Mouse (Mus musculus) left cerebral cortex, adult 9 months (tissue): Measurements from ENCODE around the gene Itpr2.

ENCODE experiments used
- DNase-seq, 2 experiments: peaks; one replicate each; pipeline ENCODE4 v3.0.0; 2022; ENCODE audit warnings: low spot score in 2 of 2

Gene Itpr2

GRCm38 (mm10) chr6:146111781-146112180 lies 390.2 kb downstream of the Itpr2 start:
- no peak for DNase-seq

- DNase-seq: peak; percentile 52 to 65
These were observed 390.9 kb downstream of the Itpr2 start for GRCm38 (mm10) chr6:146110832-146111741.

- no peak for DNase-seq
These were observed 391.6 kb downstream of the Itpr2 start for GRCm38 (mm10) chr6:146110425-146110824.

GRCm38 (mm10) chr6:146108695-146109094 lies 393.3 kb downstream of the Itpr2 start:
- no peak for DNase-seq

- DNase-seq: no peak
These were observed 394.7 kb downstream of the Itpr2 start for GRCm38 (mm10) chr6:146107117-146107832.

- no peak for DNase-seq
These were observed 418.7 kb downstream of the Itpr2 start for GRCm38 (mm10) chr6:146083056-146083961.

- DNase-seq: no peak
These were observed 419.5 kb downstream of the Itpr2 start for GRCm38 (mm10) chr6:146082476-146082875.

GRCm38 (mm10) chr6:146081578-146081977 lies 420.4 kb downstream of the Itpr2 start:
- no peak for DNase-seq

GRCm38 (mm10) chr6:146080546-146081512 lies 421.2 kb downstream of the Itpr2 start:
- no peak for DNase-seq

- no peak for DNase-seq
These were observed 422.1 kb downstream of the Itpr2 start for GRCm38 (mm10) chr6:146079734-146080443.

GRCm38 (mm10) chr6:146079261-146079660 lies 422.8 kb downstream of the Itpr2 start:
- peak; percentile 37 to 84 for DNase-seq

GRCm38 (mm10) chr6:146078136-146078535 lies 423.9 kb downstream of the Itpr2 start:
- no peak for DNase-seq

- DNase-seq: no peak
These were observed 424.7 kb downstream of the Itpr2 start for GRCm38 (mm10) chr6:146077124-146077889.

- DNase-seq: no peak
These were observed 429.2 kb downstream of the Itpr2 start for GRCm38 (mm10) chr6:146072842-146073241.

GRCm38 (mm10) chr6:146071883-146072282 lies 430.1 kb downstream of the Itpr2 start:
- DNase-seq: no peak
